Mouse (Mus musculus) cerebellum, adult 8-10 months (tissue): Measurements from ENCODE around the gene Ykt6.
"Not testable (repeated sequence)": the region's sequence is repeated elsewhere in the genome, so short reads cannot be mapped to it uniquely, and the experiment has no call there.

Source experiments
- DNase-seq: peaks from one replicate; pipeline ENCODE4 v3.0.0; 2022

Gene Ykt6

DNA sequence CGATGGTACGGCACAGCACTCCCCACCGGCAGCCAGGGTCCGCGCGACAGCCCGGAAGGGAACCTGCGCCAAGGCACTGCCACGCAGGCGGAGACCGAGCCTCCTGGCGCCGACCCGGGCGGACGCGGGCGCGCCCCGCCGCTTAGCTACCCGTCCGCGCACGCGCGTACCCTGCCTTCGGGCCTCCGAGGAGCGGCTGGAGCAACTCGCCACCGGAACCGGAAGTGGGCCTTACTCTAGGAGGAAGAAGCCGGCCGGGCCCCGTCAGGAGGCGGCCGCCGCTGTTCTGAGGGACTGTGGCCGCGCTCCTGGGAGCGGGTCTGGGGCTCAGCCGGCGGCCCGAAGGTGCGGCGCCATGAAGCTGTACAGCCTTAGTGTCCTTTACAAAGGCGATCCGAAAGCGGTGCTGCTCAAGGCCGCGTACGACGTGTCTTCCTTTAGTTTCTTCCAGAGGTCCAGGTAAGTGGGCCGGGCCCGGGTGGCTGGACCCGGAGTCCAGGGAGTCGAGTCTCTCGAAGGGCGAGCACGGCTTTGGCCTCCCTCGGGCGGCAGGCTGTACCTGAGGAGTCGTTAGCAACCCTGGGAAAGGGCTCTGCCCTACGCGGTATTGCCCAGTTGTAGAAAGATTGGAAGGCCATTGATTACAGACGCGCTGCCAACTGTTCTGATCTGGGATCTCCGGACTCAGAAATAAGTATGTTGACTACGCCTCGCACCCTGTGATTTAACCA is at the start of gene Ykt6:
Gene Ykt6 (plus strand): TSS at position 148 of the 731 bp plus-strand sequence.
- DNase-seq = peak; percentile 91

DNA sequence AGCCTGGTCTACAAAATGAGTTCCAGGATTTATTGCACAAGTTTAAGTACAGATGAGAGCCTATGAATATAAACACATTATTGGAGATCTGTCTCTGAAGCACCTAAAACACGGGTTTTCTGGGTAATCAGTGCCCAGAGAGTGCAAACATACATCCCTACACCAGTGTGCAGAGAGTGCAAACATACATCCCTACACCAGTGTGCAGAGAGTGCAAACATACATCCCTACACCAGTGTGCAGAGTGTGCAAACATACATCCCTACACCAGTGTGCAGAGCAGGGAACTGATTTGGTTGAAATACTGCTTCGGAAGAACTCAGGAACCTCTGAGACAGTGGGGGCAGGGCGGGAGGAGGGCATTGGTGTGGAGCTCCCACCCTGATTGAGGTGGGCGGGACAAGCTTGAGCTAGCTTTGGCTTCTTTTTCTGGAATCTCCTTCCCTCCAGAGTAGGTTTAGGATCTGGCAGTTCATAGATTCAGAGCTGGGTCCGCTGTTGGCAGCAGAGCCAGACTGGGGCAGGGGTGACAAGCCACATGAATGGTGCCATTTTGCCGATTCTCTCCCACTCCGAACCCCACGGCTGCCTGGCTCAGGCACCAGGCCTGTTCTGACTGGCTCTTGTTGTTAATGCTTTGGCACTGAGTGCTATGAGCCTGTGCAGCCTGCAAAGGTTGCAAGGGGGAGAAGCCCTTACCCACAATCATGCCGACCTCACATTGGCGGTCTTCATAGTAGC is 49.5 kb upstream of the Ykt6 start:
- DNase-seq = no peak

DNA sequence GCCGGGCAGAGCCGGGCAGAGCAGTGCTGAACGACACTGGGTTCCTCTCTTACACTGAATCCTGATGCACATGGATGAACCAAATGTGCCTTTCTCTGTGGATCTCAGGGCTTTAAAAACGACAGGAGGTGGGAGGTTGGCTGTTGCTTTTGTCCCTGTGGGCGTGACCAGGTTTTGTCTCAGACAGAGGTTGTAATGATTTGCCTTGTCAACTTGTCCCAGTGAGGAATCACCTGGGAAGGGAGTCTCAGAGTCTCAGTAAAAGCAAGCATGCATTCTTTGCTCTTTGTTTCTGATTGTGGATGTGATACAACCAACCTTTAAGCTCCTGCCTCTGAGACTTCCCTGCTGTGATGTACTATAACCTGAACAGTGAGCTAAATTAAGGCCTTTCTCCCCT is 48.4 kb upstream of the Ykt6 start:
- no peak for DNase-seq

DNA sequence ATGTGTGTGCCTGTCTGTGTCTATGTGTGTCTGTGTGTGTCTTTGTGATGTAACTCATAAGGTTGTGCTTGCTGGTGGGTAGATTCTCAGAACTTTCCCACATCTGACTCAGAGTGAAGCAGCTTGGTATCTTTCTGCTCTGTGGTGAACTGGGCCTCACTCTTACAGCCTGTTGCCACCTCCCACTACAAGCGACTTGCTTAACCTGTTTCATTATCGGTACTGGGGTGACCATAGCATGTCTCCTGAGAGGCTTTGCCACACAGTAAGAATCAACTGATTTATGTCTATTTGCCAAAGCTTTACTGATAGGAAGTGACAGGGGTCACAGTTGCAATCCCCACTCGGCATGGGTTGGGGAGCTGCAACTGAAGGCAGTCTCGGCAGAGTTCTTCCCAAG is 46.9 kb upstream of the Ykt6 start:
- no peak for DNase-seq

DNA sequence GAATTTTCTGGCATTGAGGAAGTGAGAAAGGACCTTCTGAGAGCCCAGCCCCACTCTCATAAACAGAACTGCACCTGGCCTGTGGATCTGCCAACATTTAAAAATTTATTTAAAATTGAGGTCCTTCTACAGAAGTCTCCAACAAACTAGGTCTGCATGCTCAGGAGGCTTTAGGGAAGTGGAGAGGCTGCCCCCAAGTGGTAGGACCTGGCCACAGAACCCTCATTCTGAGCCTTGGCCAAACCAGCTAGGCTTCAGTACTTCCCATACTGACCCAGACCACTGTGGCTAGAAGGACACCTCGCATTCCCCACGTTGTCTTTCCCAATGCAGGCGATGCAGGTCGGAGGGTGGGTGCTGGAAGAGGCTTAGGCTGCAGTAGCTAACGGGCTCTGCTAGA is 42.9 kb upstream of the Ykt6 start:
- DNase-seq = peak; percentile 82

DNA sequence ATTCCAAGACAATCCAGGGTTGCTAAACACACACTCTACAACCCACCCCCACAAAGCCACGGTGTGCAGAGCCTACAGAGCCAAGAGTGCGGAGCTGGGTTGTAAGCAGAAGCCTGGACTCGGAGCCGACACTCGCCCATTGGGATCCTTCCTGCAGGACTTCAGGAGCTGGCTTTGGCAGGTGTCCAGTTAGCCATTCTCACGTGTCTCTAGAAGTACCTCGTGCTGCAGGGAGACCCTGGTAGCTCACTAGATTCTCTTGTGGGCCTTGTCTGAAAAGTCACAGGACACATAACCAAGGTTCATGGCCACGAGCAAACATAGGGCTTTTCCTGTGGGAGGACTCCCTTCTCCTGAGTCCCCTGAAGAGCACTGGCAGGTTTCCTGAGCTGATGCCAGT is 42.2 kb upstream of the Ykt6 start:
- no peak for DNase-seq

DNA sequence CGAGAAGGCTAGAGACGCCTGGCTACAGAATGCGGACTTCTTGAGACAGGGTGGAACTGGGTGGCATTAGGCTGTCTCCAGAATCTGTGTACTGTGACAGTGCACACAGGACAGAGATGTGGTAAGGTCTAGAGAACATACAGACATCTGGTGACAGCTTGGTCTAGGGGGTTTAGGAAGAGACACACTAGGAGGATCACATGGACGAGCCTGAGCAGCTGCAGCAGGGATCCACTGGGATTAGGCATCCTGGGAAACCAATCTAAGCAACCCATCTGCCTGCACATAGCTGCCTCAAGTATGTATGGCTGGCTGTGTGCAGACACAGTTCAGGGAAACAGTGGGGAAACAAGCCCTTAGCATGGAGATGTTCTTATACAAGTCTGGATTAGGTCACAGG is 41.6 kb upstream of the Ykt6 start:
- DNase-seq = no peak

DNA sequence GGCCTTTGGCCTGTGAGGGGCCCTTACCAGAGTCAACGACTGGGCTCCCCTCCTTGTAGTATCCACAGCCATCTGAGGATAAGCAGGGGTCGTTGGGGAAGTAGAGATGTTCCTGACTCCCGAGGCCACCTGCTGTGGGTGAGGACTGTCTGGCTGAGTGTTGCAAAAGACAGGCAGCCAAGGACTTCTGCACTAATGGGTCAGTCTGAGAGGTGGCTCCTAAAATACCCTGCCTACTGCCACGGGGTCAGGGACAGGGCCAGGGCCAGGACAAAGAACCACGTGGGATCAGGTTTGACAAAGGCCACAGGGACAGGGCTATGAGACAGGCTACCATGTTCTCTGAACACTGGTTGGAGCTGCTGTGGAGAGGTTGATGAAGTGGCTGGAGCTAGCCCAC is 40.6 kb upstream of the Ykt6 start:
- DNase-seq = no peak

DNA sequence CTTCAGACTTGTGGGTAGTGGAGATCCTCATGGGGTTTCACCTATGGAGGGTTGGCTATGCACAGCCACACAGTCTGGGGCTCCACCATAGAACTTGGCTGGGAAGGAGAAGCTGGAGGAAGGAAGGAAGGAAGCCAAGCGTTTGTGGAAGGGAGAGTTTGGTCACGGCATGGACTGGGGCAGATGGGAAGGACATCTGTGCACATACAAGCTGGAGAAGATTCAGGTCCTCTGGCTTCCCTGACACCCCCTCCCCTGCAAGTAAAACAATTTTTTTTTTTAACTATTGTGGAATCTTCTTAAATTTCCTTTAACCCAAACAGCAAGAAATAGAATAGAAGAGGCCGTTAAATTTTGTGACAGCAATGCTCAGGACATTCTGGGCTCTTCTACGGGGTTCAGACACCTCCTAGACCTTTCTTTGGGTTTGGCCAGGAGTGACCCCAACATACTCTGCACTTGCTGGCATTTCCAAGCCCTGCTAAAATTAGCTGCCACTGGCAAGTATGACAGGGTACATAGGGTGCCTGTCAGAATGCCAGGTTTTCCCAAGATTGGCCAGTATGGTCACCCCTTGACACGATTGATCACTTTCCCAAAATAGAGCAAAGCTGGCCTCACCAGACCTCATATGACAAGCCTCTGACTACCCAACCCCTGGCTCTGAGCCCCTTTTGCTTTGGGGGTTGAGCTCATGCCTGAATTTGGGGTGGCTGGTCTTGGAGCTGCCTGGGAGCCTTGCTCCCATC is 39.9 kb upstream of the Ykt6 start:
- no peak for DNase-seq

DNA sequence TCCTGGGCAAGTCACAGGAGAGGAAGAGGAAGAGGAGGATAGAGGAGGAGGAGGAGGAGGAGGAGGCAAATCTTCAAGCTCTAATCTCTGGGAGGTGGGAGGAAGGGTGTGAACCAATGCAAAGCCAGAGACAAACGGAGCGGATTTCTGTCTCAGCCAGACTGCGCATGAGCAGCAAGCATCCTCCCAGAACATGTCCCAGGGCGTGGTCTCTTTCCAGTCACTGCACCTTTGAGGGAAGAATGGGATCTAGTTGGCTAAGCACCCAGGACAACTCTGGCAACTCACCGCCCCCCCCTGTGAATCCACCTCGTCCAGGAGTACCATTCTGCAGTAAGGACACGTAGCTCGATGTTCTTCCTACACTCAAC is 39.3 kb upstream of the Ykt6 start:
- no peak for DNase-seq

DNA sequence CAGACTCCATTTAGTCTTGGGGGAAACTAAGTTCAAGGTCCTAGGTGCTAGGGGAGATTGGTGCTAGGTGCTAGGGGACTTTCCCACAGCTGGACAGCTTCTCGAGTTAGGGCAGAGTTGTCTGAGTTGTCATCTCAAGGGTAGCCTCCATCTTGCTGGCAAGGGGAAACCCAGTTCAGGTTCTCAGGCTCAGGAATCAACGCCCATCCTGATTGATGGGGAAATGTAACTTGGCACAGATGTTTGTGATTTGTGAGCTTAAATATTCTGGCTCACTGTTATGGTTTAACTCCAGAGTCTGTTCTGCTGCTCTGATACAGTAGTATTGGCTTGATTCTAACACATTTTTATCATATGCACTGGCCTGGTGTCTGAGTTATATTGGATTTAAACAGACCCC is 37.4 kb upstream of the Ykt6 start:
- no peak for DNase-seq

DNA sequence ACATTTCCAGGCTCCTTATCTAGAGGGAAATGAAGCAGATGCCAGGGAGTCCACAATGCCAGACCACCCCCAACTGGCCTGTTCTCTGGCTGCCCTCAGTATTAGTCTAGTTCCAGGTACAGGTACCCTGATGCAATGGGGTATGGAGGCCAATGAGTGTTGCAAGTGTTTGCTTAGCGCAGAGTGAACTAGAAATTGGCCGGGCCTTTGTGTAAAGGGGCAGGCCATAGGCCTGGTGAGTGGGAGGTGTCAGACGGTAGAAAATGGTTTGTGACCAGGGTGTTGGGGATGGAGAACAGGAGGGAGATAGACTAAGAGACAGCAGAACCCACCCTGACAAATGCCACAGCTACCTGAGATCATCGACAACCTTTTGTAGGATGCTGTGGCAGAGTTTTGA is 35.9 kb upstream of the Ykt6 start:
- no peak for DNase-seq

DNA sequence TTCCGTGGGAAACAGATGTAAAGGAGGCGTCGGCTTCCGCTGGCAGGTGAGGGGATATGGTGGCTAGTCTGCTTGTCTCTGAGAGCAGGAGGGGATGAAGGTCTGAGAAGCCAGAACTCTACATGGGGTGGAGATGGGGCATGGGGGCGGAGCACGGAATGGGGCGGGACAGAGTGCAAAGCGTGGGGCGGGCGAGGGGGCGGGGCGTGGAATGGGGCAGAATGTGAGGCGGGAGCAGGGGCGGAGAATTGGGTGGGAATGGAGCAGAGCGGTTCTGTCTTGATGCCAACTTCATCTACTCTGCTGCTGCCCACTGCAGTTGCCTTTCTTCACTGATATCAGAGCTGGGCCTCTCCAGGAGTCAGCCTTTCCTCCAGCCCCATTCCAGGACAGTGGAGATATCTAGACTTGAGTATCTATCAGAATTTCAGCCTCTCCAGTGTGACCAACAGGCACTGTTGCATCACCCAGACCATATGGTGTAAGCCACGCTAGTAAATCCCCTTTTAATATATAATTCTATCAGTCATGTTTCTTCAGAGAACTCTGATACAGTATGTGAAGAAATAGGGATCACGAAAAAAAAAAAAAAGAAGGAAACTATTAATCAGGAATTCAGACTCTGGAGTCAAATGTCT is 35.1 kb upstream of the Ykt6 start:
- no peak for DNase-seq

DNA sequence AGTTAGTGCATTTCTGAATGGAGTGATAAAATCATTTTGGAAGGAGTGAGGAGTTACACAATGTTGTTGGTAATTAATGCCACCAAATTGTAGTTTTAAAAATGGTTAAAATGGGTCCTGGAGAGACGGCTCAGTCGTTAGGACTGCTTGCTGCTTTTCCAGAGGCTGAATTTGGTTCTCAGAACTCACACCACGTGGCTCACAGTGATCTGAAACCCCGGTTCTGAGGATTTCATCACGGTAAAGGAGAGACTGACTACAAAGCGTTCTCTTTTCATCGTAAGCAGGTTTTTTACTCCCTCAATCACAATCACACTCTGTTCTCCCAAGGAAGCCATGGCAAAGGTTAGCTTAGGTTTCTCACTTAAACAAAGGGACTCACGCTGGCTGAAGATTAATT is 30.8 kb upstream of the Ykt6 start:
- no peak for DNase-seq

DNA sequence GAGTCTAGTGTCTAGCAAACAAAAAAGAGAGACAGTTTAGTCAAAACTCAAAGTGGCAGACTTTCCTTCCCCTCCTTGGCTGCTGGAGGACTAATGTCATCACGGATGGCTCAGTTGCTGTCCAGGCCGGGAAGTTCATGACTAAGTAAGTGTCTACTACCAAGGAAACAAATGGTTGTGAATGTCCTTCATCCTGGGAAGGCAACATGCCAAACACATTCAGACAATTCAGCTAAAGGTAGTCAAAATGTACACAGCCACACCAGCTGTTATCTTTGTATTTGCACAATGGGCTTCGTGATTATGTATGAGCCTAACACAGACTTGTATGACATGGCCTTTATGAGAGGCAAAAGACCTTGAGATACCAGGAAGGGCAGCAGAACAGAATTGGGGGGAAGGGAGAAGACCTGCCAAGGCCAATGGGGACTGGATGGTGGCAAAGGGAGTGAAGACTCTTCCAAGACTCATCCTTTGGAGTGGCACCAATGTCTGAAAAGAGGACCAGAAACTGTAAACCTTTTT is 28.7 kb upstream of the Ykt6 start:
- DNase-seq = no peak

DNA sequence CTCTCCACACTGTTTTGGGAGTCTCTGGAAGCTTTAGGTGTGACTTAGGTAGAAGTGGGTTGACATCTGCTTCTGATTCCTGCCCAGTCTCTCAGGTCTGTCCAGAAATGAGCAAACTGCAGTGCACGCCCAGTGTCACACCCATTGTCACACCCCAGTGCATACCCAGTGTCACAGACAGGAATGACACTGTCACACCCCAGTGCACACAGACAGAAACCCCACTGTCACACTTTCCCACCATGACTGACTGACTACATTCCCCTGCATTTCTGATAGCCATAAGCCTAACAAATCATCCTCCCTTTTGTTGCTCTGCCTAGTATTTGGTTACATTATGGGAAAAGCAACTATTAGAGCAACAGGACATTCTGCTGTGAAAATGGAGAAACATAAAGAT is 24.9 kb upstream of the Ykt6 start:
- DNase-seq = no peak

DNA sequence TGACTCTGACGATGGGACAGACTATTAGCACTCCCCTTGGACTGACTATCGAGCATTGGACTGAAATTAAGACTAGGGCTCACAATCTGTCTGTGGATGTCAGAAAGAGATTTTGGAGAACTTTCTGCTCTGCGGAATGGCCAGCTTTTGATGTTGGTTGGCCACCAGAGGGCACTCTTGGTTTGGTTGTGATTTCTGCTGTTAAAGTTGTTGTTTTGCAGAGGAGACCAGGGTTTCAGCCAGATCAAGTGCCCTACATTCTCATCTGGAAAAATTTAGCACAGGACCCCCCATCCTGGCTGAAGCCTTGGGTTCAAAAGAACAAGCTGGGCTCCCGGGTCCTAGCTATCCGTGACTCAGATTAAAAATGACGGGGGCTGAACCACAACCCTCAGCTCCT is 23.5 kb upstream of the Ykt6 start:
- DNase-seq = not testable (repeated sequence)

DNA sequence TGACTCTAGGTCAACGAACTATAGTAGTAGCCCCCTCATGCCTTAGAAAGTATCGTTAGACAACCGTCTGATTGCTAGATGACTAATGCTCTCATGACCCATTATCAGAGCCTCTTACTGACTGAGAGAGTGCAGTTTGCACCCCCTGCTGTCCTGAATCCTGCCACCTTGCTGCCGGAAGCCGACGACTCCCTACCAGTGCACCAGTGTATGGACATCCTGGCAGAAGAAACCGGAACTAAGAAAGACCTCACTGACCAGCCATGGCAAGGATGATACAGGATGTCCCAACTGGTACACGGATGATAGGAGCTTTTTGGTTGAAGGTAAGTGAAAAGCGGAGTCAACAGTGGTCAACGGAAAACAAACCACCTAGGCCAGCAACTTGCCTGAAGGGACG is 21.0 kb upstream of the Ykt6 start:
- DNase-seq = not testable (repeated sequence)

DNA sequence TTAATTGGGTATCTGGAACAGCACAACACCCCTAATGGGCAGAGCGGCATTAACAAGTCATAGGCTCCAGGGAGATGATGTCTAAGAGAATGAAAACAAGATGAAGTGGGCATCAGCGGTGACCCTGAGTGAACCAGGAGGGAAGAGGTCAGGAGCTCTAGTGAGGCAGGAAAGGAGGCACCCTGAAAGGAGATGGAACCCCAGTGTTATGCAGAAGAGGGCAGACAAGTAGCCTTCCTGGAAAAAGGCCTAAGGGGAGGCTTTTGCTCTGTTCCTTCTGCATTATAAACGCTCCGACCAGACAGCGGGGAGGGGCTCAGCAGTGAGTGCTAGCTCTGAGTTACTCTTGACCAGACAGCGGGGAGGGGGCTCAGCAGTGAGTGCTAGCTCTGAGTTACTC is 12.5 kb upstream of the Ykt6 start:
- no peak for DNase-seq

DNA sequence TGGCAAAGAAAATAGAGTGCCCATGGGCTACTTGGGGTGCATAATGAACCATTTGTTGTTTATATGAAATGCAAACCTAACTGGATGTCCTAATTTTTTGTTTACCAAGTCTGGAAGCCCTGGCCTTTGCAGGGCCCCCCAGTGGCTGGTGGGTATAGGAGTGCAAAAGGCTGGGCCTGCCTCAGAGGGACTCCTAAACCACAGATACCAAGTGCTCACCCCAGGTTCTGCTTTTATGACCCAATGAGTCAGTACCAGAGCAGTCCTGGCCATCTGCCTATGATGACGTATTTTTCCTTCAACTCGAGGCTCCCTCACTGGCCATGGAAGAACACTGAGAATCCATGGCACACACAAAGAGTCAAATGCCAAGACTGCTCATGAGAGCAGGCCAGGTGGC is 10.4 kb upstream of the Ykt6 start:
- DNase-seq = no peak

DNA sequence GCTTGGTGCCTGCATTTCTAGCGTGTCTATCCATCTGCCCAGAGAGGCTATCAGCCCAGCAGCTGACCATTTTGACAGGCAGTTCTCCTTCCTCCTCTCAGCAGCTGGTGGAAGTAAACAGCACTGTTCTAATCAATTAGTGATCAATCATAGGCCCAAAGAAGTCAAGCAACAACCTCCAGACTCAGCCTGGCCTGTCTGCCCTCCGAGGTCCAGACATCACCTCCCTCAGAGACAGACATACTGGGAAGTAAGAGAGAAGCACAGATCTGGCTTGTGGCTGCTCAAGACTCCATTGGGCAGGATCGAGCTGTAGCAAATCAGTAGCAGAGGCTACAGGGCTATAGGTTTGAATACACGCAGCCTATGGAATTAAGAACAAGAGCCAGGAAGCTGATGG is 7.7 kb upstream of the Ykt6 start:
- no peak for DNase-seq

DNA sequence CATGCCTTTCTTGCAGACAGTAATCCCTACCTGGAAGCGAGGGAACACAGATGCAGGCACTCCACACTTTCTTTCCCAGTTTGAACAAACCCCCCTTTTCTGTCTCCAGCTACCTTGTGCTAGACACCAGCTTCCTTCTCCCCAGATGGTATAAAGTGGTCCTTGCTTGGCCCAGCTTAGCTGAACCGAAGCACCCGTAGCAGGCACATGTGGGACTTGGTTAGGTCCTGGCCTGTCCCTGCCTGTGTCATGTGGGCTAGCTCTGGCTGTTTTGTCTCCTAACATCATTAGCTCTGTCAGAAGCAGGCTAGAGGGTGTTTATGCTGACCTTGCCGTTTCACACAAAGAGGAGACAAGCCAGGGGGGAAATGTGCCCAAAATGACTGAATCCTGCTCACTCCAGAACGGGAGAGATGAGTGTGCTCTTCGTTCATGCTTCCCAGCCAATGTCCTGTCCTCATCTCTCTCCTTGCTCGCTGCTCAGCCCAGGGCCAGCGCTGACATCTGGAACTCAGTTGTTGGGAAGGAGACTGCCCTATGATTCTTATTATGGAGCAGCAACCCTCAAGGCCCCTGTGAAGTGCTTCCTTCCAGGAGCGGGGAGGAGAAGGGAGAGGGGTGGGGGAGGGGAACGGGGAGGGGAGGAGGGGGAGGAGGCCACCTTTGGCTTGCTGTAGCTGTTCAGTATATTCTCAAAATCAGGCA is 6.8 kb upstream of the Ykt6 start:
- no peak for DNase-seq
